Mouse (Mus musculus) kidney, embryonic 15.5 days (tissue): ENCODE data around the gene Kcnd1. TPM values are rescaled to one million over a fixed set of nuclear protein-coding genes. Genes with fewer than 3 reads are reported as not detected.
A peak's percentile ranks its signal among the peaks of the same experiment; 100 is the strongest.

Source experiments
- microRNA counts: library from miRNA; unstranded; fragments of <30 nt; microRNA quantifications from one replicate; lab custom pipeline; 2016
- microRNA-seq: library from miRNA; unstranded; fragments of <30 nt; microRNA quantifications from one replicate; pipeline ENCODE4, GENCODE M21; 2016
- polyA plus RNA-seq: library from polyadenylated mRNA; unstranded; fragments of >200 nt; fragmentation: Nextera tagmentation; extraction: Ambion mirVana; gene quantifications from 2 replicates; pipeline ENCODE4 v1.2.1, GENCODE M21; 2015

Gene Kcnd1
- polyA plus RNA-seq, 1 experiment from 2014 or later: 1.9 TPM

MicroRNAs encoded within 50 kb of the gene (microRNA counts, 519-probe panel; counts per million panel counts)
- microRNA mmu-miR-1198 (lab: Ali Mortazavi, UCI): 1,973 counts per million, percentile 15 among the panel's probes with 10 or more counts

Small RNA genes lying within 50 kb of the gene (microRNA-seq; reads per million reads assigned to microRNA genes)
- 16.7 reads per million, percentile 36 among the genes with 10 or more reads in this experiment for gene Mir1198

Other genes starting within 250 kb of the Kcnd1 start
- gene Foxp3, start 248.6 kb upstream of the Kcnd1 start, polyA plus RNA-seq: not detected in 2 replicates
- 2.0 TPM in 2 replicates for gene Ppp1r3f, start 248.0 kb upstream of the Kcnd1 start, polyA plus RNA-seq
- gene Ccdc22, start 216.8 kb upstream of the Kcnd1 start, polyA plus RNA-seq: 29.9 and 30.5 TPM in 2 replicates
- gene Cacna1f, start 215.2 kb upstream of the Kcnd1 start, polyA plus RNA-seq: 0.04 TPM in 1 of 2 replicates, not detected in the other
- 2.2 and 5.5 TPM in 2 replicates for gene Syp, start 183.8 kb upstream of the Kcnd1 start, polyA plus RNA-seq
- gene Prickle3, start 165.0 kb upstream of the Kcnd1 start, polyA plus RNA-seq: 10.9 and 13.2 TPM in 2 replicates
- 156 and 168 TPM in 2 replicates for gene Plp2, start 150.9 kb upstream of the Kcnd1 start, polyA plus RNA-seq
- 0.58 and 0.68 TPM in 2 replicates for gene Magix, start 141.0 kb upstream of the Kcnd1 start, polyA plus RNA-seq
- gene Gpkow, start 125.2 kb upstream of the Kcnd1 start, polyA plus RNA-seq: 40.3 and 42.5 TPM in 2 replicates
- gene Wdr45, start 108.0 kb upstream of the Kcnd1 start, polyA plus RNA-seq: 35.4 and 38.6 TPM in 2 replicates
- gene Gm45208, start 100.0 kb upstream of the Kcnd1 start, polyA plus RNA-seq: 0.96 TPM in 1 of 2 replicates, not detected in the other
- gene Praf2, start 93.8 kb upstream of the Kcnd1 start, polyA plus RNA-seq: 64.4 and 68.9 TPM in 2 replicates
- gene Ccdc120, start 71.4 kb upstream of the Kcnd1 start, polyA plus RNA-seq: 19.6 and 20.2 TPM in 2 replicates
- 26.3 and 30.9 TPM in 2 replicates for gene Tfe3, start 59.7 kb upstream of the Kcnd1 start, polyA plus RNA-seq
- gene Gripap1, start 32.5 kb upstream of the Kcnd1 start, polyA plus RNA-seq: 44.1 and 51.8 TPM in 2 replicates
- gene Otud5, start 19.1 kb downstream of the Kcnd1 start, polyA plus RNA-seq: 40.0 and 44.8 TPM in 2 replicates
- gene Pim2, start 56.0 kb downstream of the Kcnd1 start, polyA plus RNA-seq: 9.7 and 10.8 TPM in 2 replicates
- gene Slc35a2, start 61.7 kb downstream of the Kcnd1 start, polyA plus RNA-seq: 33.7 and 35.8 TPM in 2 replicates
- gene Pqbp1, start 77.0 kb downstream of the Kcnd1 start, polyA plus RNA-seq: 116 and 119 TPM in 2 replicates
- 168 and 171 TPM in 2 replicates for gene Timm17b, start 77.1 kb downstream of the Kcnd1 start, polyA plus RNA-seq
- gene Gm10491, start 85.5 kb downstream of the Kcnd1 start, polyA plus RNA-seq: not detected in 2 replicates
- gene Gm10490, start 87.3 kb downstream of the Kcnd1 start, polyA plus RNA-seq: not detected in 2 replicates
- gene Pcsk1n, start 97.5 kb downstream of the Kcnd1 start, polyA plus RNA-seq: 1.7 and 7.7 TPM in 2 replicates
- not detected in 2 replicates for gene Eras, start 106.3 kb downstream of the Kcnd1 start, polyA plus RNA-seq
- 49.2 and 59.6 TPM in 2 replicates for gene Hdac6, start 125.6 kb downstream of the Kcnd1 start, polyA plus RNA-seq
- 1.2 and 2.3 TPM in 2 replicates for gene Gata1, start 155.8 kb downstream of the Kcnd1 start, polyA plus RNA-seq
- gene Glod5, start 196.2 kb downstream of the Kcnd1 start, polyA plus RNA-seq: 0.35 TPM in 1 of 2 replicates, not detected in the other